Mouse (Mus musculus) liver, postnatal 0 days (tissue): ENCODE data around the gene Cdc42bpa. TPM values are rescaled to one million over a fixed set of nuclear protein-coding genes. Genes with fewer than 3 reads are reported as not detected.
A peak's percentile ranks its signal among the peaks of the same experiment; 100 is the strongest.

Source experiments
- ATAC-seq: fragments of 200-750 bp; cut with Nextera tagmentation; 2 replicates; pipeline ENCODE4 v1.8.0; 2017; ENCODE audit warnings: mild to moderate bottlenecking, moderate library complexity
- DNase-seq: peaks from one replicate; pipeline ENCODE4 v3.0.0-alpha.2; 2016
- H3K27ac ChIP-seq: fragments of 300-500 bp; sonication (generic); 2 replicates; pipeline ENCODE4 v1.5.1; 2014; ENCODE audit warnings: antibody characterized with exemption, moderate library complexity, mild to moderate bottlenecking, low read depth
- H3K27me3 ChIP-seq: fragments of 300-500 bp; sonication (generic); 2 replicates; pipeline ENCODE4 v1.6.1; 2014; ENCODE audit warnings: low read length, control low read depth, mixed read lengths; ENCODE audit not compliant: insufficient read depth
- H3K36me3 ChIP-seq: fragments of 300-500 bp; sonication (generic); replicated peaks from 2 replicates; pipeline ENCODE4 v1.6.1; 2014; ENCODE audit warnings: mild to moderate bottlenecking, control low read depth, low read length, moderate library complexity, mixed read lengths; ENCODE audit not compliant: insufficient read depth
- H3K4me1 ChIP-seq: fragments of 300-500 bp; sonication (generic); 2 replicates; pipeline ENCODE4 v1.6.1; 2014; ENCODE audit warnings: antibody characterized with exemption, mild to moderate bottlenecking, control low read depth; ENCODE audit not compliant: insufficient read depth
- H3K4me2 ChIP-seq: fragments of 300-500 bp; sonication (generic); 2 replicates; pipeline ENCODE4 v1.6.1; 2014; ENCODE audit warnings: low read depth, mild to moderate bottlenecking, low read length, moderate library complexity, mixed read lengths
- H3K4me3 ChIP-seq: fragments of 300-500 bp; sonication (generic); 2 replicates; pipeline ENCODE4 v1.5.1; 2014; ENCODE audit warnings: low read depth, low read length
- H3K9ac ChIP-seq: fragments of 300-500 bp; sonication (generic); replicated peaks from 2 replicates; pipeline ENCODE4 v1.6.1; 2014; ENCODE audit warnings: mild to moderate bottlenecking, moderate library complexity
- H3K9me3 ChIP-seq: fragments of 300-500 bp; sonication (generic); 2 replicates; pipeline ENCODE4 v1.6.1; 2016; ENCODE audit warnings: mild to moderate bottlenecking, control low read depth, low read length, mixed read lengths
- CTCF ChIP-seq: sonication (generic); IDR thresholded peaks from 2 replicates; pipeline ENCODE4 v1.5.1; 2016; ENCODE audit warnings: antibody characterized with exemption, low read depth
- EP300 ChIP-seq: IDR thresholded peaks from 2 replicates; pipeline ENCODE4 v1.6.1; 2016; ENCODE audit warnings: antibody characterized with exemption, low read depth, mild to moderate bottlenecking
- WGBS: fragments of 180-500 bp; shearing (Covaris S2); extraction: QIAGEN DNeasy Blood & Tissue Kit; methylation state at CpG from one replicate; pipeline ENCODE4 v1.1.7; 2014; ENCODE audit not compliant: insufficient replicate concordance; 5-methylcytosine and 5-hydroxymethylcytosine counted together
- polyA plus RNA-seq: library from polyadenylated mRNA; unstranded; fragments of >200 nt; fragmentation: Nextera tagmentation; extraction: Ambion mirVana; gene quantifications from 2 replicates; pipeline ENCODE4 v1.2.1, GENCODE M21; 2015

The Cdc42bpa gene
- polyA plus RNA-seq, 1 experiment from 2014 or later, result 3.5 TPM

DNA sequence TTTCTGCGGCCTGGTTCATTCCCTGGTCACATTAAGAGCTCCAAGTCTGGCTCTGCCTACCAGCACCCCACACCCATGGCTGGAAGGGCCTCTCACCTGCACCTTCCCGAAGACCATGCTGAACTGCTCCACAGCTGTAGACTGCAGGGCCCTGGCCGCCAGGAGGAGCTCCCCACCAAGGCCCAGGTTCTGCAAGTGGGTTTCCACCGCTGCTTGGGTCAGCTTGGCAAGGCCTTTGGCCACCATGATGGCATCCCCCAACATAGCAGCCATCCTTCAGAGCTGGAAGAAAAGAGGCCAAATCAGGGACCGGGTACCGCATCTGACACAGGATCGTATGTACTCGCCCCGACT, 221.7 kb downstream of the Cdc42bpa start:
- Histone ChIP-seq H3K9ac (no peak overlapping the region), H3K4me1 (peaks cover 26% of the 10 kb centered on the region), H3K36me3 (no peaks in the 10 kb centered on the region), H3K27ac (peak overlapping the region; percentile 58), H3K4me2 (no peak overlapping the region), H3K9me3 (no peaks in the 10 kb centered on the region), H3K4me3 (no peak overlapping the region), H3K27me3 (no peaks in the 10 kb centered on the region)
- ATAC-seq, result no peak
- TF ChIP-seq EP300 (no peak), CTCF (peak; percentile 39)
- no peak for DNase-seq
- WGBS, result 82% methylated on average over 9 of the region's 9 CpGs

DNA sequence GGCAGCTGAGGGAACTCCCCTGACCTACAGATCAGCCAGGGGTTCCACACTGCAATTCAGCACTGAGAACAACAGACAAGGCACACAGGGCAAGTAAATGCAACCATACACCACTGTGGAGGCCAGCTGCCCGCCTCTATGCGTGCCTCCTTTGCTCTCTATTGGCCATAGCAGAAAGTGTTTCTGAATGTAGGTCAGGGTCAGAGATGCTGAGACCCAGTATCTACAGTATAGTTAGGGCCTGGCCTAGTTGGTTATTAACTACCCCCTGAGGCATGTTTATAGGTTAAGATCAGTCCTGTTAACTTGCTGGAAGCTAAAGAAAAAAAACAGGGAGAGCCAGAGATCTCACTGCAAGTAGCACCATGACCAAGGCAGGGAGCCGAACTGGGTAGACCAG, 222.5 kb downstream of the Cdc42bpa start:
- Histone ChIP-seq H3K27ac (peak overlapping the region; percentile 58), H3K9me3 (no peaks in the 10 kb centered on the region), H3K9ac (no peak overlapping the region), H3K4me3 (no peak overlapping the region), H3K4me1 (peaks cover 22% of the 10 kb centered on the region), H3K4me2 (peak overlapping the region; percentile 50), H3K27me3 (no peaks in the 10 kb centered on the region), H3K36me3 (no peaks in the 10 kb centered on the region)
- WGBS, result 58% methylated on average over 3 of the region's 3 CpGs
- TF ChIP-seq EP300 (no peak; the same call in 1 of the 2 replicates), CTCF (no peak)
- ATAC-seq (peak; percentile 90), DNase-seq (peak; percentile 36)

DNA sequence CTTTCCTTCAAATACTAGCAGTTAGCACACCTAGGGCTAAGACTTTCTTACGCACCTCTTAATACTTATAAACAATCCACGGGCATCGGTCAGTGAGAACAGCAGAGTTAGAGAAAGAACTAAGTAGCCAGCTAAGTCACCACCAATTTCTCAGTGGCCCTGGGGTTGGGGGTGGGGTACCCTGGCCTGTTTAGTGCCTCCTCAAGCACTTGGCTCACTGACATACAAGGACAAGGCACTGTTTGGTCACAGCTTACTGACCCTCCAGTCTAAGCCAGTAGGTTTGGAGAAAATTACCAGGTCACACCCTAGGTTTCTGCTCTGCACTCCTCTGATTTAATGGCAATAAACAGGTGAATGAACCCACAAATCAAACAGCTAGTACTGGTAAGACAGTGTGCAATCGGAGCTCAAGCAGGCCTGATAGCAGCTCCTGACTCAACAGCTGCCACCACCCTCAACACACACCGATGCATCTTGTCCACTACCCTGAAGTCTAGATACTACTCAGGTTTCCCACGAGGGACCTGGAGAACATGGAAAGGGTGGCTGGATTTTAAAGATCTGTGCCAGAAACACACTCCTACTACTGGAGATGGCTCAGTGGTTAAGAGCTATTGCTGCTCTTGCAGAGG, 223.4 kb downstream of the Cdc42bpa start:
- H3K4me3 ChIP-seq, result no peak overlapping the region
- H3K27me3 ChIP-seq, result no peaks in the 10 kb centered on the region
- DNase-seq, result no peak
- no peaks in the 10 kb centered on the region for H3K36me3 ChIP-seq
- peak overlapping the region; percentile 20 for H3K4me2 ChIP-seq
- peaks cover 19% of the 10 kb centered on the region for H3K4me1 ChIP-seq
- no peak for TF ChIP-seq EP300
- TF ChIP-seq CTCF, result no peak
- peak overlapping the region; percentile 58 for H3K27ac ChIP-seq
- ATAC-seq, result no peak
- no peaks in the 10 kb centered on the region for H3K9me3 ChIP-seq
- H3K9ac ChIP-seq, result no peak overlapping the region
- 76% methylated on average over 6 of the region's 6 CpGs for WGBS

DNA sequence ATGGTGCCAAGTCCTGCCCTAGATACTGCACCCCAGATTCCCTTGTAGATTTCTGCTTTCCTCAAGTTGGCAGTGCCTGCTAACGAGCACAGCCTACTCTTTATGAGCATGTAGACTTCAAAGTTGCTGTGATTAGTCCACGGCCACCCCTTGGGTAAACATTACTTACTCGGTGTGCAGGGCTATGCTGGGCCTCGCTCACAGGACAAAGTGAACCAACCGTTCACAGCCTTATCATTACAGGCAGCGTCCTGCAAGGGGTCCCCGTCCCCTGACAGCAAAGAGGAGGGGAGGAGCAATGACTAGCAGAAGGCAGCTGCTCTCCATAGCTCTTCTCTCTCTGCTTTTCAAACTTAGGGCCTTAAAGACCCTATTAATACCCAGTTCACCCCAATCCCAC, 224.5 kb downstream of the Cdc42bpa start:
- no peak overlapping the region for H3K4me2 ChIP-seq
- H3K27ac ChIP-seq, result no peak overlapping the region; the same call in 1 of the 2 replicates
- TF ChIP-seq EP300 (no peak), CTCF (no peak)
- ATAC-seq, result no peak
- 51% methylated on average over 7 of the region's 7 CpGs for WGBS
- no peak for DNase-seq
- H3K9me3 ChIP-seq, result no peaks in the 10 kb centered on the region
- no peaks in the 10 kb centered on the region for H3K36me3 ChIP-seq
- no peak overlapping the region for H3K4me3 ChIP-seq
- peak overlapping the region; percentile 7 for H3K9ac ChIP-seq
- no peaks in the 10 kb centered on the region for H3K27me3 ChIP-seq
- peaks cover 19% of the 10 kb centered on the region for H3K4me1 ChIP-seq

DNA sequence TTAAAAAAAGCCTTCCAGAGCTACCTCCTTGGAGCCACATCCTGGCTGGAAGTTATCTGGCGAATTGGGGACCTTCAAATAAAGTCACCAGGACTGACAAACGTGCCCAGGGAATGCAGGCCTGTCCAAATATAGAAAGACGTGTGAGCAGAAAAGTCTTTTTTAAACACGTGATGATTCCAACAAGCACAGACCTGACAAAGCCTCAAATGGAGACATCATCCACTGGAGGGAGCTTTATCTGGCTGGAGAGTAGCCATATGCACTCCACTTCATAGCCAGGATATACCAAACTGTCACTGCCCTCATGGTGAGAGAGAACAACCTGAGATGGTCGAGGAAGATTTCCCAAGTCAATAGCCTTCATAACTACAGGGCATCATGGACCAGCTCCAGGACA, 225.6 kb downstream of the Cdc42bpa start:
- WGBS, result 60% methylated on average over 5 of the region's 5 CpGs
- ATAC-seq, result no peak
- Histone ChIP-seq H3K27me3 (no peaks in the 10 kb centered on the region), H3K9me3 (no peaks in the 10 kb centered on the region), H3K4me2 (no peak overlapping the region), H3K36me3 (no peaks in the 10 kb centered on the region), H3K4me1 (peaks cover 19% of the 10 kb centered on the region), H3K4me3 (no peak overlapping the region), H3K9ac (no peak overlapping the region), H3K27ac (no peak overlapping the region)
- no peak for DNase-seq
- TF ChIP-seq CTCF (peak; percentile 34; the same call in 1 of the 2 replicates), EP300 (no peak)

DNA sequence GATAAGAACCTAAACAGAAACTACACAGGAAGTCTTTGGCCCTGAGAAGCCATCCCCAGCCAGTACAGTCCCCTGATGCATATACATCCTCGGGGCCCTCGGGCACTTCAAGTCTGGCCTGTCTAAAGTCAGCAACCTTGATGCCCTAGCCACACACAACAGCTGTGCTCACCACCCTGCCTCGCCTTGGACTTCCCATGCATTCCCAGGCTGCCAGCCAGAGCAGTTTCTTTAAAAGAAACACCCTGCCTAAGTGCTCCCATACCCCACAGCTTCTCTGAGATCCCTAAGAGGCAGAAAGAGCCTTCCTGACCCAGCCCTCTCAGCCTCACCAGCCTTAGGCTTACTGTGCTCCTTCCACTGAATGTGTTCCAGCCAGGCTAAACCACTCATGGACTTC, 226.1 kb downstream of the Cdc42bpa start:
- H3K27me3 ChIP-seq, result no peaks in the 10 kb centered on the region
- no peak overlapping the region for H3K9ac ChIP-seq
- H3K4me2 ChIP-seq, result no peak overlapping the region
- H3K9me3 ChIP-seq, result no peaks in the 10 kb centered on the region
- H3K27ac ChIP-seq, result no peak overlapping the region
- 85% methylated on average over 3 of the region's 3 CpGs for WGBS
- no peaks in the 10 kb centered on the region for H3K36me3 ChIP-seq
- peaks cover 22% of the 10 kb centered on the region for H3K4me1 ChIP-seq
- no peak overlapping the region for H3K4me3 ChIP-seq
- ATAC-seq, result no peak
- TF ChIP-seq CTCF (no peak), EP300 (no peak)
- no peak for DNase-seq
